Mouse (Mus musculus): ENCODE results near the gene Spata31d1a.

GRCm38 (mm10) chr13:59656316-59656832, 53.8 kb downstream of the Spata31d1a start:
- TF ChIP-seq ZNF384 (IDR thresholded peaks at IDR 0.05; ENCODE audit: low read depth, low read length) (no peak), HCFC1 (IDR thresholded peaks at IDR 0.05; ENCODE audit: borderline replicate concordance, insufficient read depth, low read length) (no peak), MAFK (IDR thresholded peaks at IDR 0.05; ENCODE audit: insufficient read depth, low read depth, low read length) (no peak), ZC3H11A (IDR thresholded peaks at IDR 0.05; ENCODE audit: borderline replicate concordance, low read depth, low read length) (no peak)

Measured in ES-E14 (cell line).